Mouse (Mus musculus) liver (tissue): ENCODE results near the gene Fam78a.

Source experiments
- DNase-seq: peaks from one replicate; pipeline ENCODE4 v3.0.0-alpha.2; 2020; ENCODE audit warnings: mixed read lengths

Fam78a gene

DNA sequence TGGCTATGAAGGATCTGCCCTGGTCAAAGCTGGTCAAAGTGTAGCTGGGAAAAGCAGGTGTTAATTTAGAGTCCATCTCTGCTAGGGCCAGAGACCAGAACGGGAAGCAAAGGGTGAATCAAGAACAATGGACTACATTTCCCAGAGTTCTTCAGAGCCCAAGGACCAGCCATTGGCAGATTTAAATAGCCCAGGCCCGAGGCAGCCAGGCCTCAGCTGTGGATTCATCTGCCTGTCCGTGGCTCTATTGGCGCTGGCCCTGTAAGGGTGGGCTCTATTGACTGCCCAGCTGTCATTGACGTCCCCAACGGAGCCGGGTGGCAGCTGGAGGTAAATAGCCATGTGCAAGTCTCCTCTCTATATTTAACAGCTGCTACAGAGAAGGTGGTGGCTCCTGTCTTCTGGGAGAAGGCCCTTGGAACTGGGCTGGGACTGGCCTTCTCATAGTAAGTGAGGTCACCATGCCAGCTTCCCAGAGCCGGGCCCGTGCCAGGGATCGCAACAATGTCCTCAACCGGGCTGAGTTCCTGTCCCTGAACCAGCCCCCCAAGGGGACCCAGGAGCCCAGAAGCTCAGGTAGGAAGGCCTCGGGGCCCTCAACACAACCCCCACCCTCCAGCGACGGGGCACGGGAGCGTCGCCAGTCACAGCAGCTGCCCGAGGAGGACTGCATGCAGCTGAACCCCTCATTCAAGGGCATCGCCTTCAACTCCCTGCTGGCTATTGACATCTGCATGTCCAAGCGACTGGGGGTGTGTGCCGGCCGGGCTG lies 10.9 kb upstream of the Fam78a start, which contains the start of gene Plpp7:
Plpp7 (plus strand) TSS at position 178 of the 771 bp plus-strand sequence.
- peak; percentile 60 for DNase-seq

DNA sequence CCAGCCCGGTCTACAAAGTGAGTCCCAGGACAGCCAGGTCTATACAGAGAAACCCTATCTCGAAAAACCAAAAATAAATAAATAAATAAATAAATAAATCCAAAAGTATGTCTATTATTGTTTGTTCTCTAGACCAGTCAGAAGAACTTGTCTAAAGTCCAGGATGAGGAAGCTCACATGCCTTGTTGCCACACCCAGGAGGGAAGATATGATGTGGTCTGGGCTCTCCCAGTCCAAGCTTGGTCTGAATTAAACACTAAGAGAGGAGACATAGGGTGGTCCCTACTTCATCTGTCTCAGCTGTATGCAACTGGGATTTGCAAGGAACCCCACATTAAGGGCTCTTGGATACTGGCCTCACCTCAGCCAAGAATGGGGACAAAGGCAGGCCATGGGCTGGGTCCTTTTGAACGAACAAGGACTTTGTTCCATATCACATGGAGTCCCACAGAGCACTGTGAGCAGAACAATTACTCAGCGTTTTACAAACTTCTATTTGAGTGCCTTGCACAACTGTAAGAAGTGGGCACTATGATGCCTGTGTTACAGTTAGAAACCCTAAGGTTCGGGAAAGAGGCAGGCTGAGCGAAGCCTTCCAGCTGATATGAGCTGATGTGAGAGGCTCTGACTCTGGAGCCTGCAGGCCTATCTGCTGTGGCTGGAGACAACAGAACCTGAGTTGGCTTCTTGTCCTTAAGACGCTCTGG lies 9.5 kb upstream of the Fam78a start:
- no peak for DNase-seq

GRCm38 (mm10) chr2:32091956-32092355 lies 7.3 kb upstream of the Fam78a start:
- no peak for DNase-seq

GRCm38 (mm10) chr2:32090145-32090544 lies 5.5 kb upstream of the Fam78a start:
- DNase-seq, result no peak

DNA sequence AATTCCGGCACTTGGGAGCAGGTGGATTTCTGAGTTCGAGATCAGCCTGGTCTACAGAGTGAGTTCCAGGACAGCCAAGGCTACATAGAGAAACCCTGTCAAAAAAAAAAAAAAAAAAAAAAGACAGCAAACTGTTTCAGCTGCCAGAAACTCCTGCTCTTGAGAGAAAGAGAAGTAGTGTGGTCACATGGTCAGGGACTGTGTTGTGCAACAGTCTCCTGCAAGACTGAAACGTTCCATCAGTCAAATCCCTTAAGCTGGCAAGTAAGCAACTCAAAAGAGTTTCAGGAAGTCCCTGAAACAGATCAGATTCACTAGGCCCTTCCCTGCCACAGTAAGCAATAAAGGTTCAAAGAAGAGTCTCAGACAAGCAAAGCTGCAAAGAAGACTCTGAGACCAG lies 4.9 kb upstream of the Fam78a start:
- DNase-seq, result no peak

- no peak for DNase-seq
Observed at GRCm38 (mm10) chr2:32088372-32088981, 3.8 kb upstream of the Fam78a start.

GRCm38 (mm10) chr2:32087606-32088005 lies 2.9 kb upstream of the Fam78a start:
- no peak for DNase-seq

DNA sequence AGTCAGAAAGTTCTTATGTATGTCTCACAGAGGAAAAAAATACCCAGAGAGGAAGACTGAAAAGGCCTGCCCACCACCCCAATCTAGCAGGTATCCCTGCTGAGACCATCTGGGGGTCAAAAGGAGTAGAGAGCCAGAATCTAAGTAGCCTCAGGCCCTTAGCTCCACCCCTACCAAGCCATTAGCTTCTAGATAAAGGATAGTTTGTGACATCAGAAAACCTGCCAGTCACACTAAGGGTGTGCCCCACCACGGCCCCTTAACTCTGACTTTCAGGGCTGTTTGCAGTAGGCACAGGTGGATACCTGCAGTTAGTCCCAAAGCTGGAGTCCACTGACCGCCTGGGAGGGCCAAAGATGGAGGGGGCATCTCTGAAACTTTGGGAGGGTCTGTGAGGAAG lies 574 bp upstream of the Fam78a start:
- peak; percentile 88 for DNase-seq

- no peak for DNase-seq
Observed at GRCm38 (mm10) chr2:32084872-32085199, 179 bp upstream of the Fam78a start.

DNA sequence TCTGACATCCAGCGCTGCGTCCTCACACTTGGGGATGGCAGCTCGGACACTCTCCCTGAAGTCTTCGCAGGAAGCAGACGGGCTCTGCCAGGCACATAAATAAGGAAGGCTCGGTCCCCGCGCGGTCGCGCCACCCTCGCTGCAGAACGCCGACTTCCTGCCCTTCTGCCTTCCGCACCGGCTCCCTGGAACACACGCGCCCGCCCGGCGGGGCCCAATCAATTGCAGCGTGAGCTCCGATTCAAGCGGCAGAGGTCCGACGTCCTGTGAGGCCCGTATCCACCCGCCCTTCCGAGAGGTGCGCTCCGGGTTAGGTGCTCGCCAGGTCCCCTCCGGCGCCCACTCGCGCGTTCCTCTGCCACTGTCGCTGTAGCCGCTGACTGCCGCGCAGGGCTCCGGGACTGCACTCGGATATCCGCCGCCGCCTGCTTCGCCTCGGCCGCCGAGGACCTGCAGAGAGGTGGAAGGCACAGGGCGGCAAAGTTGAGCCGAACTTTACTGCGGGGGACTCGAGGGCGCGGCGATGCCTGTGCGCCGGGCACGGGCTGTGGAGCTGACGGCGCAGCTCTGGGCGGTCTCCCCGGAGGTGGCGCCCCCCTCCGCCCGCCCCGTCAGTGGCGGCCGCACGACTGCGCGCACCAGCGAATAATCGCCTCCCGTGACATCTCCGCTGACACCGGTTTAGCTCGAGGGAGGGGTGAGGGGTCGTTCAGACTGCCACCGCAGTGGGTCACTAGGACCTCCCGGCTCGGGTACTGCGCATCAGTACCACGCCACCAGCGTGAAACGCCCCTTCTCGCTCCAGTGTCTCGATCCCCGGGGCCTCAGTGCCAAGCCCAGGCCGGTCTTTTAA lies 1.3 kb downstream of the Fam78a start:
- peak; percentile 83 for DNase-seq

DNA sequence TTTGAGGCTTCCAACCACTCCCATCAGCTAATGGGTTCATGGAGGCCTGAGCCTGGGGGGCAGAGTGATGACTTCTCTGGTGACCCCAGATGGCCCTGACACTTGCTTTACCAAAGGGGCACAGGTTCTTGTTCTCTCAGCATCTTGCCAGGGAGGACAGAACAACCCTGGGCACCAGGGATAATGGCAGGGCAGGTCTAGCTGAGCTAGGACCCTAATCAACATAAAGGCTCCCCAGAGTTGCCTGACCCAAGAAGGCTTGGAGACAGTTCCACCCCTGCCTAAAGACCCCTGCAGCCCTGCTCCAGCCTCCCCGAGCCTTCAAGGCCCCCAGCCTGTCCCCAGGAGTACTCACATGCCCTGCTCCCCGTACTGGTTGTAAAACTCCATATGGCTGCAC lies 2.4 kb downstream of the Fam78a start:
- DNase-seq, result peak; percentile 23

- DNase-seq, result peak; percentile 28
Observed at GRCm38 (mm10) chr2:32081296-32081929, 3.2 kb downstream of the Fam78a start.

GRCm38 (mm10) chr2:32080681-32081080 lies 4.0 kb downstream of the Fam78a start:
- no peak for DNase-seq

DNA sequence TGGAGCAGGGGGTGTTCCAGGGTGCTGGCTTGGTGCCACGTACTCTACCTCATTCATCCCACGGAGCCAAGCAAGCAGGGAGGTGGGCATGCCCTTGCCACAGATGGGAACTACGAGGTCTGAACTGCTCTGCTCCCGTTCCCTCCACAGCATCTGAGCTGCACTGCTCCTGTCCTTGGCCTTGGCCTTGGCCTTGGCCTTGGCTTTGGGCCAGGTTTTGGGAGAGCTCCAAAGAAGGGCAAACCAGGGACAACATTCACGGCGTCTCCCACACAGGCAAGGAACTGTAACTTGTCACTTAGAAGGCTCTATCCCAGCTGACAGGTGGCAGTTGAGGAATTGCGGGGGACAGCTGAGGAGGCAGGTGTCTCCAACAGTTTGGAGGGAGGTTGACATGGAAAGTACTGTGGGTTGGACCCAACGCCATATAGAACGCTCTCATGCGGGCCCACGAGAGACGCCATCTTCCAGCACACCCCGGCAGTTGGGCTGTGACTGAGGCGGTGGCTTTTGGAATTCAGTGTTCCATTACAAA lies 5.4 kb downstream of the Fam78a start:
- no peak for DNase-seq

DNA sequence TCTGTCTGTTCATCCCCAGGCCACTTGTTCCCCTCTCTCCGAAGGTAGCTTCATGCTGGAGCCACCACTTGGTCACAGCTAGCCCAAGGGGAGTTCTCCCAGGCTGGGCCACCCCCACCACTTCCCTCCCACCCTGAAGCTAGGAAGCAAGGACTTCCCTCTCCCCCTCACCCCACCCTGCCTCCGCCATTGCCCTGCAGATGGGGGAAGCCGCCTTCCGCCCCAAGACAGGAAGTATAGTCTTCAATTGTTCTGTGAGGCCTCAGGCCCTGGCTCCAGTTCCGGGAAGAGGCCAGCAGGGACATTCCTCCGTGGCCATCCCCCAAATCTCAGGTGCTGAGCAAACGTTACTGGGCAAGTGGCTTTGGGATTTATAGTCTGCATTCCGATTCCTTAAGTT lies 6.1 kb downstream of the Fam78a start:
- peak; percentile 52 for DNase-seq

DNA sequence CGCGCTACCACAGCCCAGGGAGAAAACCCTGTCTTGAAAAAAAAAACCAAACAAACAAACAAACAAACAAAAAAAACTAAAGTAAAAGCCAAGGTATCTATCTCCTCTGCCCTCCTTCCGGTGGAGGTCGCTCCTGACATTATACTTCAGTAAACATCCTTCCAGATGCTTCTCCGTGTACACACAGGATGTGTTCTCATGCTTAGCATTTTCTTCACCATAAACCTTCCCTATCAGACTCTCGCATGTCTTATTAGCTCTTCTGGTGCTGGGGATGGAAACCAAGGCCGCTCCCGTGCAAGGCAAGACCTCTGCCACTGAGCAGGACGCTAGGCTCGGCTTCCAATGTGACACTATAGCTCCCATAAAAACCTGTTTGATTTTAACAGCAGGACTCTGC lies 6.9 kb downstream of the Fam78a start:
- no peak for DNase-seq

- no peak for DNase-seq
Observed at GRCm38 (mm10) chr2:32075368-32075767, 9.3 kb downstream of the Fam78a start.

DNA sequence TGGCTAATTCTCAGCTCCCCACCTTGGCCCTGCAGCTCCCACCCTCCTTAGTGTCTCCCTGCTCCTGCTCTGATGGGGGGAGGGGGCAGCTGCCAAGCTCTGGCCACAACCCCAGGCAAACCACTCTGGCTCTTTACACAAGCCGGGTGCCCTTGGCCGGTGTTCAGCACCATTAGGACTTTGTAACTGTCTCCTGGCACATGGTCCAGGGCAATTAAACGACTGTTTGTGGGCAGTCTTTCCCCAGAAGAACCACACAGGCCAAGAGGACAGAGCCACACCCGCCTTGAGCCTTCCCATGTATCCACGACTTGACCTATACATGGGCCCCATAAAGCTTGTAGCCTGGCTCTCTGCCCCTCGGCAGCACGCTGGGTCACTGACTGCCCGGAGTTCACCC lies 10.3 kb downstream of the Fam78a start:
- DNase-seq, result no peak

DNA sequence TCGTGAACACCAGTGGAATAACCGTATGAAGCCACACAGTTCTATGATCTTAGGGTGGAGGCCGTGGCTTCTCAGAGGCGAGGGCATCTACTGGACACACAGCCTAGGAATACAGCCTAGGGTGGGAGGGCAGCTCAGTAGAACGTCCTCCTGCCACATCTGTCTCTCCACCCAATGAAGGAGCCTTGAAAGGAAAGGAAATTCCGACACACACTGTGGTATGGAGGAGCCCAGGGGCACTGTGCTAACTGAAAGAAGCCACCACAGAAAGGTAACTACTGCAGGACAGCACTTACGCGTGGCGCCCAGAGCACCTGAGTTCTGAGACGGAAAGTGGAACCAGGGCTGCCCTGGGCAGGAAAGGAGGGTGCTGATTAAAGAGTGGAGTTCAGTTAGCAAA lies 13.9 kb downstream of the Fam78a start:
- DNase-seq, result no peak

- DNase-seq, result no peak
Observed at GRCm38 (mm10) chr2:32068811-32069607, 15.6 kb downstream of the Fam78a start.

- no peak for DNase-seq
Observed at GRCm38 (mm10) chr2:32066005-32066404, 18.7 kb downstream of the Fam78a start.
